Mouse (Mus musculus) heart, adult 9 months (tissue): ENCODE measurements at regions not wholly inside any gene's neighbourhood (a gene's known extent, or its start where the extent isn't known, plus 50 kb on each side); places are given as distances from the start of the nearest gene placed in this dataset.

Experiments used
- DNase-seq, 2 experiments: peaks; one replicate each; pipeline ENCODE4 v3.0.0; 2022; ENCODE audit warnings: low spot score in 2 of 2

GRCm38 (mm10) chr2:131801212-131801611 is 58.3 kb downstream of the Erv3 start:
- no peak for DNase-seq

DNA sequence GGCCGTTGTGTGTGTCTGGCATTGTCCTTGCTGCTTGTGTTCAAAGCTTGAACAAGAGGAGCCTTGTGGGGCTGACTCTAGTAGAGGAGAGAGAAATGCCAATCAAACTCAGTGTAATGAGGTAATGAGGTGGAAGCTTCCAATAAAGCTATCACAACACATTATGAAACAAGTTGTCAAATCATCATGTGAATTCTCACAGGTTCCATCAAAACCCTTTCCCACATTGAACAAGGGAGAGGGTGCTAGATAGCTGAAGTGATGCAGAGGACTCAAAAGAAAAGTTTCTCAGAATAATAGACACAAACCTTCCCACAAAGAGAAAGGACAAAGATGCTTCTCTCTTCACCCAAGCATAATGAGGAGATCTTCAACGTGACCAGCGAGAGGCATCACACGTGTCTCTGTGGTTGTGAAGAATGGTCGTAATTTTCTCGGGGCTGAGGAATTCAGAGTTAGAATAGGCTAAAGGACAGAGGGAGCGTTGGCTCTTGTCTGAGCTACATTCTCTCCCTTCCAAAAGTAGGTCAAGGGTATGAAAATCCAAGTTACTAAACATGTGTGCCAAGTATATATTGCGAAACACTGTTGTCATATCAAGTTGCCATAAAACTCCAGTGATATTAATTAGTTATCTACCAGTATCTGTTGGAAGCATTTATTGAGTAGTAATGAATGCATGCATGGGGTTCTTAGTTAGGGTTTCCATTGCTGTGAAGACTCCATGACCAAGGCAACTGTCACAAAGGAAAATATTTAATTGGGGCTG is 59.2 kb downstream of the Erv3 start:
- no peak for DNase-seq

DNA sequence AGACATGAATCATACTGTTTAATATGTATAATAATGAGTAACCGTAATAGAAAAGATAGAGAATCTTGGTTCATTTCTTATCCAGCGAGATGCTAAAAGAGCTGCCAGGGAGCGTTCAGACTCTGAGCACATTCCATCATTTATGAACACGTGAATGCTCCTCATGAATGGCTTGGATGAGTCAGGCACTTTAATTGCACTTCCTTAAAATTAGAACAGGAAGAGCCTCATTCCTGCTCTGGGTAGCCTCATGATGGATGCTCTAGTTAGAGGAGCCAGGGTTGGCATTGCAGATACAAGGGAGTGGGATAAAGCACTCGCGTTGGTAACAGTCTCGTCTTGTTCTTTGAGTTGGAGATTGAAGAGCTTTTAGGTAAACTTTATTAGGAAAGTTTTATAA is 60.1 kb downstream of the Erv3 start:
- no peak for DNase-seq

- DNase-seq, result no peak
Measured at GRCm38 (mm10) chr2:131797001-131797693, 62.4 kb downstream of the Erv3 start.

DNA sequence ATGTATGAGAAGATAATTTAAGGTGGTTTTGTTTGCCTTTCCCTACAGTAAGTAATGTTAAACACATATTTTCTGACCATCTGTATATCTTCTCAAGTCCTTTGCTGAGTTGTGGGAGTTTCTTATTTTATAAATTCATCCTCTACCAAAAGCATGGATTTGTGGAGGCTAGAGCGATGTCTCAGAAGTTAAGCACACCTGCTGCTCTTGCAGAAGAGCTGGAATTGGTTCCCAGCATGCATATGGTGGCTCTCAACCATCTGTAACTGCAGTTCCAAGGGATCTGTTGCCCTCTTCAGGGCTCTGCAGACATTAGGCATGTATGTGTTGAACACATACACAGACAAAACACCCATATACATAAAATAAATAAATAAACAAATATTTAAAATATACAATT is 84.2 kb downstream of the Erv3 start:
- no peak for DNase-seq

DNA sequence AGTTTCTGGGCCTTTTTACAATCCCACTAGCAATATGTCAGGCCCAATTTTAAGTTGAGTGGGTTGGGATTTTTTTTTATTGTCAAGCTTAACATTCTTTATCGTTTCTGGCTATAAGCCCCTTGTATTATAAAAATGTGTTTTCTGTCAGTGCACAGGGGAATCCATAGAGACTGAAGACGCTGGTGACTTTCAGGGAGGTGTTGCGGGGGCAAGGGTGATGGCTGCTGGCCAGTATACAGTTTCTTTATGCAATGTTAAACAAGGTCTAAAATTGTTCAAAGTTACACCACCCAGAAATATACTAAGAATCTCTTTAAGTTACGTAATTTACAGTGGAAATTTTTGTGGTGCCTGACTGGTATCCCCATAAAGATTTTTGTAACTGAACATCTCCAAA is 85.9 kb downstream of the Erv3 start:
- DNase-seq, result no peak

GRCm38 (mm10) chr2:131772163-131772562 is 87.4 kb downstream of the Erv3 start:
- no peak for DNase-seq

- DNase-seq, result peak in 1 of 2 experiments; percentile 17
Measured at GRCm38 (mm10) chr2:131770852-131771251, 88.7 kb downstream of the Erv3 start.

DNA sequence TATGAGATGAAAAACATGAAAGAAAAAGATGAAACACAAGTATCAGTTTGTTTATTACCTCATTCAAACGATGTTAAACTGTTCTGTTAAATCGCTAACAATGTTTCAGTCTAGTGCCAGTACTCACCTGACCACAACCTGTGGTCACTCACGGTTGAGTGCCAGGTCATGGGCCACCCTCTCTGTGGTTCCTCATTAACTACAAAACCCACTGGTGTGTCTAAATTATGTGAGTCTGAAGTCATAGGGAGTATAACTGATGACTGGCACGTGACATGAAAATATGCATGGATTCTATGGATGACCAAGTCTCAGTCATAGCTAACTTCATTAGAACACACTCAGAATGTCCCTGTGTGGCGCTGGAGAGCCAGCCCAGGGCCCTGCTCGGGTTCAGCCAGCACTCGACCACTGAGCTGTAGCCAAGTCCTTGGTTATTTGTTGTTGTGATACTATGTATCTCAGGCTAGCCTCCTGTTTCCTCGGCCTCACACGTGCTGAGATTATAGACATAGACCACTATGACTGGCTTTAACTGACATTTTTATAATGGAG is 89.8 kb downstream of the Erv3 start:
- DNase-seq, result no peak

GRCm38 (mm10) chr2:131766500-131766899 is 93.0 kb downstream of the Erv3 start:
- no peak for DNase-seq

DNA sequence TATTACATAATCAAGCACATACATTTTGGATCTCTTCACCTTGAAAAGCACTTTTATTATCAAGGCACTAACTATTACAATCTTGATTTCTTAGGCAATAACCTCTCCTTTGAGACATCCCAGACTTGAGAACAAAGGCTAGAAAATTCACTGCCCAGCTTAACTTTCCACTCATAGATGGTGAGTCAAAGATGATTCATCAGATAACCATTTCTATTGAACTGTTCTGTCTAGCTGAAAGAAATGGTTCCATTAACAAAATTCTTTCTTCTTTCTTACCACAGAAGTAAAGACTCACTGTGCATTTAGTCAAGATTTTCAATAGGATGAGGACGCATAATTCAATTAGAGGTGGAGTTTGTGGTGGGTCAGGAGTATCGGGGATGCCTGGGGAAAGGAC is 98.0 kb downstream of the Erv3 start:
- DNase-seq, result no peak

DNA sequence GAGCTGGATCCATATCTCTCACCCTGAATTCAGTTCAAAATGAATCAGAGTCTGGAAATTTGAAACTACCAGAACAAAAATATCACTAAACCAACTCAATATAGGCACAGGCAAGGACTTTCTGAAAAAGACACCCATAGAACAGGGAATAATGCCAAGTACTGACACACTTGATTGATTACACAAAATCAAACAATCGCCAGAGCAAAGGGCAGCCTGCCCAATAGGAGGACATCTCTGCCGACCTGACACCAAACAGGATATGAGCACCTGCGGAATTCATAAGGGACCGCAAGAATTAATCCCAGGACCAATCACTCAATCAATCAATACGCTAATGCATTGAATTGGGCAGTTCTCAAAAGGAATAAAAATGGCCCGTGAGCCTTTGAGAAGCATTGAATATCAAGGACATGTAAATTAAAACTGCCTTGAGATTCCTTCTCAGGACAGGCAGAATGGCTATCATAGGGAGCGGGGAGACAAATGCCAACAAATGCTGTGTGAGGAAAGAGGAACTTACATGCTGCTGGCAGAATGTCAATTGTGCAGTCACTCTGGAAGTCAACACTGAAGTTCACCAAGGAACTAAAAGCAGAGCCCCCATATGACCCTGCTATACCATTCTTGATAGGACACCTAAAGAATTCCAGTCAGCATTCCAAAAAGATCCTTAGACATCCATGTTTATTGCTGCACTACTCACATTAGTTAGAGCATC is 102.2 kb downstream of the Erv3 start:
- DNase-seq, result no peak

DNA sequence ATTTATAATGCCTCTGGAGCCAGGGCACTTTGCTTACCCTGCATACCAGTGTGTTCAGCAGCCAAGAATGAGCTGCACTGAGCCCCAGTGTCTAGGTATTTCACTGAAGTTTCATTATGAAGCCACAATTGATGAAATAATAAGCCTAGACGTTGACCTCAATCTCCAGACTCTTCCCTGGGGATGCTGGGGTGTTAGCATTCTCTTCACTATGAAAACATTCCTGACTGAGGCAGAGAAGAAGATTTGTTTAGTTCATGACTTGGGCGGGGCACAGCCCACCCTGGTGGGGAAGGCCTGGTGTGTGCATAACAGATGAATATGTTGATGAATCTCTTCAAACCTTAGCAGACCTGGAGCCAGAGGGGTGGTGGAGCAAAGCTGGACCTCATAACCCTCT is 104.4 kb downstream of the Erv3 start:
- DNase-seq, result no peak

DNA sequence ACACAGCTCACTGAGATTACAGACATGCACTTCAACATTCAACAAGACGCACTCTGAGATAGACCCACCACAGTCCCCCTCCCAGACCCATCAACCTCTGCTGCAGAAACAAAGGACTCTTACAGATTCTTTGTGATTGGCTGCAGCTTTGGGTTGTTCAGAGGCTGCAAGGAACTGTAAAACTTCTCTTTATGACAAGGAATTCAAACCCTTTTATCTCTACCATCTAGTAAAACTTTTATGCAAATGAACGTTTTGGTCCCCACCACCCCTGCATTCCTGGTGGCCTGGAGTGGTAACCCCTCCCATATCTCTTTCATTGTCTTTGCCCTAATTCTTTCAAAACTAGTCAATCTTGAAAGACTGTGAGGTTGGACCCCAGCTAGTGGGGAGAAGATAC is 106.1 kb downstream of the Erv3 start:
- DNase-seq, result no peak

- DNase-seq, result no peak
Measured at GRCm38 (mm10) chr2:131750679-131751078, 108.9 kb downstream of the Erv3 start.

DNA sequence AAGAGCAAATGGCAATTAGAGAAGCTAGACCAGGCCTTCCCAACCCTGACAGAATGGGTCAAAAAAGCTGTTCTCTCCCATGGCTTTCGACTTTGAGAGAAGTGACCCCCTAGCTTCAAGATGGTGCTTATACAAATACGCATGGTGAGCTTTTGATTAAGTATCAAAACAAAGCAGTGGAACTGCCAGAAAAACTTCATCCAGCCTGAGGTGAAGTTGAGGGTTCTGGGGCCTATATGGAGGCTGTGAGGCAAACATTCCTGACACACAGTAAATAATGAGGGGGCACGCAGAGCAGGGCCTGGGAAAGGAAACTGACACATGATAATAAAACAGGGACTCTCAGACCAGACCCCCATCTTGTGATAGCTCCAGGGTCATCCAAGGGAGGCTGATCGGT is 109.3 kb downstream of the Erv3 start:
- DNase-seq, result no peak

- no peak for DNase-seq
Measured at GRCm38 (mm10) chr2:131749746-131750145, 109.8 kb downstream of the Erv3 start.

GRCm38 (mm10) chr2:131748791-131749190 is 110.8 kb downstream of the Erv3 start:
- DNase-seq, result no peak

GRCm38 (mm10) chr2:131747707-131748106 is 111.8 kb downstream of the Erv3 start:
- DNase-seq, result no peak

DNA sequence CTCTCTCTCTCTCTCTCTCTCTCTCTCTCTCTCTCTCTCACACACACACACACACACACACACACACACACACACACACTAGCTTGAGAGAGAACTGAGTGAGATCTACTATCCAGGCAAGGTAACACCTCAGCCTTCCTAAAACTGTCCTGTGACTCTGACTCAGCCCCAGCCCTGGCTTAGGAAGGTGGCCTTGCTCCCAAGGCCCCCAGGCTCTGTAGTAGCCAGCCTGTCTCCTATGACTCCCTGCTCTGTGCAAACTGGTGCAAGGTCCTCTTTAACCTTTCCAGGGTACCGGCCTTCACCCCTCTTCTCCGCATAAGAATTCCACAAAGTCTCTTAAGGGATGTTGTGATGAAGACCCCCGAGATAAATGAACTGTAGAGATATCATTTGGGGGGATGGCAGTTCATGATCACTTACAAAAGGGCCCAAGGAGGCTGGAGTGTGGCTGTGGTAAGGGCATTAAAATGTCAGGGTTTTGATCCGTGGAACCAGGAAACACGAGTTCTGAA is 114.1 kb downstream of the Erv3 start:
- DNase-seq, result no peak

DNA sequence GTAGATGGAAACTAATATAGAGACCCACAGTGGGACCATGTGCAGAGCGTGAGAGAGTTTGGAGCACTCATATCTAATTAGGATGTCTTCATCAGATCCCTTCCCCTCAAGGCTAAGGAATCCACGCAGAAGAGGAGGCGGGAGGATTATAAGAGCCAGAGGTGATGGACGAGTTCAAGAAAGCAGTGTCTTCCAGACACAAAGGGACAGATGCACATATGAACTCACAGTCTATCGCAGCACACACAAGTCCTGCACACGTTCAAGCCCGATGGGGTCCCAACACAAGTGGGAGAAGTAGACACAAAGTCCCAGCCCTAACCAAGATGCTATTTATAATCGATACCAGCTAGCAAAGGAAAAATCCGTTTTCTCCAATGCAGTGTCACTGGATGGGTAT is 114.6 kb downstream of the Erv3 start:
- DNase-seq, result no peak

DNA sequence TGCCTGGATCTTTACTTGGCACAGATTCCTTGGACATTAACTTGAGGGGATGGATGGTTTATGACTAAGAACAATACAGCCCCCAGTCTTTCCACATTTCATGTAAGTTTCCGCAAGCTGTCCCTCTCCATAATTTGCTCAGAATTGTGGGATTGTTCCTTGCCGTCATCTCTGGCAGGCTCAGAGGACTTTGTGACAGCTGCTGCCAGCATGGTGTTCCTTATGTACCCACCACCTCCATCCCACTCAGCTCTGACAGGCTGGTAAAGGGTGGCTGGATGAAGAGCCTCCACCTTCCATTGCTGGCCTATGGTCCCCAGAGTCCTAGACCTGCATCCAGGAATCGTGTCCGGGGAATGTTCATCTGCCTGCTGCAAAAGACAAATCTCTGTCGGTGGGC is 119.1 kb downstream of the Erv3 start:
- DNase-seq, result no peak
